Mouse (Mus musculus): ENCODE measurements at regions not wholly inside any gene's neighbourhood (a gene's known extent, or its start where the extent isn't known, plus 50 kb on each side); places are given as distances from the start of the nearest gene placed in this dataset.

GRCm38 (mm10) chr3:66738201-66739062 lies 242.8 kb upstream of the Rsrc1 start:
- no peak for DNase-seq (ENCODE audit: low read depth, low spot score)

GRCm38 (mm10) chr3:66739356-66740014 lies 241.7 kb upstream of the Rsrc1 start:
- no peak for DNase-seq (ENCODE audit: low read depth, low spot score)

DNA sequence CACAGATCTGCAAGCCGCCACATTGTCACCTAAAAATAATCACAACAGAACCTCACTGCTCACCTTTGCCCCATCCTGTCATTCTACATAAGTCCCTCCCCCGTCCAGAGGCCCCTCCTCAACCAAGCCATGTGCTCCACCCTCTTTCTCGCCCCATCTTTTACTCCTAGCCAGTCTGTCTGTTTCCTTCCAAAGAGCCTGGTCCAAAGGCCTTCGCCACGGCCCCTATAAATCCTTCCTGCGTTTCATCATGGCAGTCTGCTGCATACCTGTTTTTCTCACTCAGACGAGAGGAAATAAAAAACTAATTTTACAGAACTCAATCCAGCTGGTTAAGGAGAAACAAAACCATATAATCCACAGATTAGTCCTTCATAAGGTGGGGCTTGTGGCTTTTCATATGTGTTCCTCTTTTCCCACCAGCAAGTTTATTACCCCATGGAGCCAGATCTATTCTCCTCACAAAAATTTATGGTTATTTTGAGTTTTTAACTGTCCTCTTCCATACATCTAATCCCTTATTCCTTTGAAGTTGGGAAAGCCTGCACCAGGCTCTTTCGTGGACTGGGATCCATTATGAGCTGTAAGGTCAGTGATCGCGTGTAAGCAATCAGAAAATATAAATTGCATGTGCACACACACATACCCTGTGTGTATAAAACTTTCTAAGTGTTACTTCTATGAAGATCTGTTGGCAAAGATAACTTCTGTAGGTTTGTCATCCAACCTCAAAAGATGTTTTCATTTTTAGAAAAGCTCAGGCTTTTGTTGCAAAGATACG lies 236.9 kb upstream of the Rsrc1 start:
- DNase-seq (ENCODE audit: low read depth, low spot score), result no peak

GRCm38 (mm10) chr3:66746373-66747072 lies 234.7 kb upstream of the Rsrc1 start:
- no peak for DNase-seq (ENCODE audit: low read depth, low spot score)

DNA sequence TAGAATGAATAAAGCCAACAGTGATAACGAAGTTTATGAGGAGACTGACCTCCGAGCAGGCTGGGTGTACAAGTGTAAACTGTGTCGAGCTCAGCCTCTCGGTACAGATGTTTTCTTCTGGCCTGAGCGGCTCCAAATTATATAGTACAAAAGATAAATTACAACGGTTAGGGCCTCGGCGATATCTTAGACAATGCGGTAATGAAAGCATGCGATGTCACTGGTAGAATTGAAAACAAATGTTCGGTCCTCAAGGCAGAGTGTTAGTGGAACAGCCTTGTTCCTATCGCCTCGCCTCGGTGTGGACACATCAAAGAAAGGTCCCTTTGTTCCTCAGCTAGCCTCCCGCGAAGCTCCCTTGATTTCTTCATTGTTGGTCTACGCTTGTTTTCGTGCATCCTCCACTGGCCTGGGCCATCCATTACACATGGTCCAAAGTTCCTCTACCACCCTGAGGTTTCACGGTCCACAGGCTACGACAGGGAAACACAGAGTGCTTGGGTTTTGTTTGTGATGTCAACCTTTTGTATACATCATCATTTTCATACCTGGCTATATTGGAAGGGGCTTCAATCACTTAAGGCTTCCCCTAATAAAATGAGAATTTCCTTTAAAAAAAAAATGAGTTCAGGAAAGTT lies 234.0 kb upstream of the Rsrc1 start:
- DNase-seq (ENCODE audit: low read depth, low spot score), result no peak

DNA sequence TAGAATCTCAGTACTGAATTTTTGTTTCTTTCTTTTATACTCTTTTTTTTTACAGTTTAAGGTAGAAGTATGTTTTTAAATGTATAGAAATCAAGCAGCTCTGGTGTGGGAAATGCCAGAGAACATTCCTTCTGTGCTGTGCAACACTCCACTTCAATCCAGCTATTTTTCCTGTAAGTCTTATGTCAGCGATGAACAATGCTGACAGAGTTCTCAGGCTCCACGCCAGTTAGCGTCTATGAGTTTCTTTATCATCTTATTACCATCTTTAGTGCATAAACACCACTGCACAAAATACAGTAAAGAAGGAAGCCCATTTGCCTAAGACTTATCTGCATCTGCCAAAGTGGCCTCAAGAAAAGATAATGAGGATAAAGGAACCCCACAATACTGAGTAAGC lies 223.0 kb upstream of the Rsrc1 start:
- DNase-seq (ENCODE audit: low read depth, low spot score), result no peak

GRCm38 (mm10) chr3:66759841-66760240 lies 221.3 kb upstream of the Rsrc1 start:
- DNase-seq (ENCODE audit: low read depth, low spot score), result no peak

GRCm38 (mm10) chr3:66762446-66762845 lies 218.7 kb upstream of the Rsrc1 start:
- DNase-seq (ENCODE audit: low read depth, low spot score), result no peak

DNA sequence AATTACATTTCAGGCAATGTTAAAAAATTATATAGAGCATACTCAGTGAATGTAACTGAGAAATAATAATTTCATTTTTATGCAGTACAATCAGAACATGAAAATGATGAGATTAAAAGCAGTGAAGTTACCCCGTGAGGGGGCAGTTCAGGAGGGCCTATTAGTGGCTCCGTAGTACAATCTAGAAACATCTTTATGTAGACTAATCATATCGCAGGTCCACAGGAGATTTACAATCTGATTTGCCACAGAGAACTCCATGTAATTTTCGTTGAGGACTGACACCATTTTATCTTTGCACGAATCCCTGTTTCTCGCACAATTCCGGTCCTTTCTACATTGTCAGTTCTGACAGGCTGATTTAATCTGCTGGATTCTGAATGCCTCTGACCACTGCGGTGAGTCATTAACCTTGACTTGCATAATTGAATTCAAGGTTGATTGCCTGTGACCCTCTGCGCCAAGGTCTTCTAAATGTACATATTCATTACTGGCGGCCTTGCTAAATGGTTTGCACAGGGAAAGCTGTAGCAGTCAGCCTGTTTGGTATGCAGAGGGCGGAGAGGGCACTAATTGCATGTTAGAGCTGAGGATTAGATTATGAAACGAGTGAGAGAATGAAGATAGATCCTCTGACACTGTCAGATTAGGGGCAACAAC lies 183.7 kb upstream of the Rsrc1 start:
- DNase-seq (ENCODE audit: low read depth, low spot score), result no peak

GRCm38 (mm10) chr3:66798292-66798691 lies 182.9 kb upstream of the Rsrc1 start:
- no peak for DNase-seq (ENCODE audit: low read depth, low spot score)

DNA sequence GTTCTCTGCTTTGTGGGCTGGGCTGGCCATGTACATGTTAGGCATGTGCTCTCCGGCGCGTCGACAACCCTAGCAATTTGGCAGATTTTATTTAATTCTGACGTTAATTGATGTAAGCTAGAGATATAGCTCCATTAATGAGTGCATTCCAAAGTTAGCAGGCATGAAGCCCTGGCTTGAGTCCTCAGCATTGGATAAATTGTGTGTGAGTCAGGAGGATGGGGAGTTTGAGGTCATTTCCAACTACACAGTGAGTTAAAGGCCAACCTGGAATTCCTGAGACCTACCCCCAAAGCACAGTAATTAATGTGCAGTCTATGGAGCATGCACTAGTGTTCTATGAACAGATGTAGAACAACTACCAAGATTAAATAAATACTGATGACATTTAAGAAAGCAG lies 178.7 kb upstream of the Rsrc1 start:
- no peak for DNase-seq (ENCODE audit: low read depth, low spot score)

DNA sequence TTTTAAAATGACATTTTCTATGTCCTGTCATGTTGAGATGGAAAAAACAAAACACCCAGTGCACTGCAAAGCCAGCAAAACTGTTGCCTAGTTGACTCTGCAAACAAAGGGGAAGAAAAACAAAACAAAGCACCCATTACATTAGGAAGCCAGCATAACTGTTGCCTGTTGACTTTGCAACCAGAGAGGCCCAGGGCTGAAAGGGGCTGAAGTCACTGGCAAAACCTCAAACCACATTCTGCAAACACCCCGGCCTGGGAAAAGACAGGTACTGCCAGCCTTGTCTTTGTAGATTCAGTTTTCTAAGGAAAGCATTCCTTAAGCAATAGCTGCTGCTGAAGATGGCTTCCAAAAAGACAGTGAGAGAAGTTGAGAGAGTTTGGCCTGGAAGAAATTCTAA lies 175.0 kb upstream of the Rsrc1 start:
- no peak for DNase-seq (ENCODE audit: low read depth, low spot score)

GRCm38 (mm10) chr3:66812686-66813445 lies 168.3 kb upstream of the Rsrc1 start:
- no peak for DNase-seq (ENCODE audit: low read depth, low spot score)

GRCm38 (mm10) chr3:66825761-66826160 lies 155.4 kb upstream of the Rsrc1 start:
- no peak for DNase-seq (ENCODE audit: low read depth, low spot score)
